Mouse (Mus musculus) erythroblast, adult 5-6 weeks (primary cell): ENCODE data around the gene Ogfod1. TPM values are rescaled to one million over a fixed set of nuclear protein-coding genes. Genes with fewer than 3 reads are reported as not detected.

Experiments
- total RNA-seq, 2 experiments: library from RNA; stranded (forward) in 1 of 2; stranded (reverse) in 1 of 2; fragments of 150-400 nt in 1 of 2; fragments of 200-764, 138-1000 nt in 1 of 2; gene quantifications; 2 replicates each; pipeline versions ENCODE4 v1.2.3 to v1.2.4; 2015 to 2017; ENCODE audit warnings: low replicate concordance in 2 of 2

The Ogfod1 gene
- total RNA-seq, 2 experiments from 2014 or later = 1.7 to 2.0 TPM

Other genes starting within 250 kb of the Ogfod1 start
- not detected in 2 replicates for gene Gnao1, start 227.2 kb upstream of the Ogfod1 start, total RNA-seq (2015; ENCODE audit: low replicate concordance)
- not detected in 2 replicates for gene Gnao1, start 227.2 kb upstream of the Ogfod1 start, total RNA-seq (2017; ENCODE audit: low replicate concordance)
- 14.2 and 30.7 TPM in 2 replicates for gene Amfr, start 24.4 kb upstream of the Ogfod1 start, total RNA-seq (2015; ENCODE audit: low replicate concordance)
- 46.3 and 50.1 TPM in 2 replicates for gene Amfr, start 24.4 kb upstream of the Ogfod1 start, total RNA-seq (2017; ENCODE audit: low replicate concordance)
- gene Nudt21, start 167 bp upstream of the Ogfod1 start, total RNA-seq (2015; ENCODE audit: low replicate concordance) = 30.9 and 43.6 TPM in 2 replicates
- gene Nudt21, start 167 bp upstream of the Ogfod1 start, total RNA-seq (2017; ENCODE audit: low replicate concordance) = 23.6 and 23.7 TPM in 2 replicates
- gene Bbs2, start 61.7 kb downstream of the Ogfod1 start, total RNA-seq (2015; ENCODE audit: low replicate concordance) = 0.58 and 4.4 TPM in 2 replicates
- gene Bbs2, start 61.7 kb downstream of the Ogfod1 start, total RNA-seq (2017; ENCODE audit: low replicate concordance) = 2.2 and 9.0 TPM in 2 replicates
- gene Mt4, start 100.0 kb downstream of the Ogfod1 start, total RNA-seq (2015; ENCODE audit: low replicate concordance) = not detected in 2 replicates
- not detected in 2 replicates for gene Mt4, start 100.0 kb downstream of the Ogfod1 start, total RNA-seq (2017; ENCODE audit: low replicate concordance)
- gene Mt3, start 115.4 kb downstream of the Ogfod1 start, total RNA-seq (2015; ENCODE audit: low replicate concordance) = not detected in 2 replicates
- gene Mt3, start 115.4 kb downstream of the Ogfod1 start, total RNA-seq (2017; ENCODE audit: low replicate concordance) = not detected in 2 replicates
- 17.7 and 46.2 TPM in 2 replicates for gene Mt2, start 135.5 kb downstream of the Ogfod1 start, total RNA-seq (2015; ENCODE audit: low replicate concordance)
- 11.3 and 34.4 TPM in 2 replicates for gene Mt2, start 135.5 kb downstream of the Ogfod1 start, total RNA-seq (2017; ENCODE audit: low replicate concordance)
- 59.6 and 67.9 TPM in 2 replicates for gene Mt1, start 141.9 kb downstream of the Ogfod1 start, total RNA-seq (2015; ENCODE audit: low replicate concordance)
- gene Mt1, start 141.9 kb downstream of the Ogfod1 start, total RNA-seq (2017; ENCODE audit: low replicate concordance) = 13.0 and 63.6 TPM in 2 replicates
- 6.5 and 6.9 TPM in 2 replicates for gene Nup93, start 177.4 kb downstream of the Ogfod1 start, total RNA-seq (2015; ENCODE audit: low replicate concordance)
- gene Nup93, start 177.4 kb downstream of the Ogfod1 start, total RNA-seq (2017; ENCODE audit: low replicate concordance) = 8.6 and 11.0 TPM in 2 replicates